Mouse (Mus musculus) adrenal gland, postnatal 10 days (tissue): ENCODE data around the gene Lzts2. TPM values are rescaled to one million over a fixed set of nuclear protein-coding genes. Genes with fewer than 3 reads are reported as not detected.

Experiments used
- DNase-seq: peaks from one replicate; pipeline ENCODE4 v3.0.0; 2021; ENCODE audit warnings: mixed read lengths
- total RNA-seq, 2 experiments: library from RNA; stranded (reverse); gene quantifications; 2 replicates each; pipeline ENCODE4 v1.2.3; 2021

Lzts2 gene
- total RNA-seq, 2 experiments from 2014 or later: 63.1 to 77.8 TPM

DNA sequence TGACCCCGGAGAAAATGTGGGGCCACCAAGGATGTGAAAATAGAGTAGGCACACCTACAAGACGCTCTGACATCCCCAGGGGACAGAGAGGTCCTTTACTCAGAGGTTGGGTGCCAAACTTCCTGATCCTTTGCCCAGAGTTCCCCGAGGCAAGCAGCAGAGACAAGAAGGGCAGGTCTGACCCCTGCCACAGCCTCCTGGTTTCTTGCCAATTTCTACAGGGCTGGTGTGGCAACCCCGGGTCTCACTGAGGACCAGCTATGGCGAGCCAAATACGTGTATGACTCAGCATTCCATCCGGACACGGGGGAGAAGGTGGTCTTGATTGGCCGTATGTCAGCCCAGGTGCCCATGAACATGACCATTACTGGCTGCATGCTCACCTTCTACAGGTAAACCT, 35.3 kb downstream of the Lzts2 start:
- DNase-seq: no peak

DNA sequence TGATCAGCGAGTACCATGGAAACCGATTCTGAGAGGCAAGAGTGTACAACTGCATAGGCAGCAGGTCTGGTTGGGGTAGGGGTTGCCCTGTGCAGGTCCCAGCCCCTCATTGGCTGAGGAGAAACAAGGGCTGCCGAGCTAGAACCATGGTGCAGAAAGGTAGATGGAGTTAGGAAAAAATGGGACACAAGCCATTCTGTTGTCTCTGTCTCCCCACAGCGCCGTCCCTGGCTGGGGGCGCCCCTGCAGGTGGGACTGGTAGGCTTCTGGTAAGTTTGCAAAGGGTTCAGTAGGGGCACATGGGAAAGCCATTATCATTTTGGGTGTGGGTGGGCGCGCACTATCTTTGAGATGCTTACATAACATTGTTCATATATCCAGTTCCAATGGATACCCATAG, 39.2 kb downstream of the Lzts2 start:
- no peak for DNase-seq

DNA sequence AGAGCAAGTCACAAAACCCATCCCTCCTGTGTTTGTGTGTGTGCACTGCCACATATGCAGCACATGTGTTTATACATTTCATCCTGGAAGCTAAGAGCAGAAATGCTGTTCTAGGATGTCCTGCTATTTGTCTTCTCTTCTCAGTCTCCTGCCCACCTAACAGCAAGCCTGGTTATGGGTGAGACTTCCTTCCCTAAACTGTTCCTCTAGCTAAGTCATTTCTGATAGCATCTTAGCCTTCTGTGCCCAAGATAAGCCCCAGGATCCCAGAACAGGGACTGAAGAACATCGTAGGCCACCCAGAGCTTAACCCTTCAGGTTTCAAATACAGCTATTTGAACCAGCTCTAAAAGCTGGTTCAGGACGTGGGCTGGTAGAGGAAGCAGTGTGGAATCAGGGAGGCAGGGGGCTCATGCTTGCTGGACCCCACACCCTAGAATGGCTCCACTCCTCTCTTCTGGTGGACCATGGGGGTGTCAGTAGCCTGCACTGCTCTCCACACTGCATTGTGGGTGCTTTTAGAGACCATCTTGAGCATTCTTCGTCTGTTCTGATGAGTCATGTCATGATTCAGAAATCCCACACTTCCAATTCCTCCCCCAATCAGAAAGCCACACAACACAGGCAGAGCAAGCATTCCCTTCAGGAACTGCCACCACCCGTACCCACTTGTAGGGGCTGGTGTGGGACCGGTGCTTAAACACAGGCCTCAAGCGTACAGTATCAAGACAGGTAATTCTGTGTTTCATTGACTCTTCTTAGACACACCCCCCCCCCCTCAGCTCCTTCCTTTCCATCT, 40.9 kb downstream of the Lzts2 start:
- peak; percentile 33 for DNase-seq

DNA sequence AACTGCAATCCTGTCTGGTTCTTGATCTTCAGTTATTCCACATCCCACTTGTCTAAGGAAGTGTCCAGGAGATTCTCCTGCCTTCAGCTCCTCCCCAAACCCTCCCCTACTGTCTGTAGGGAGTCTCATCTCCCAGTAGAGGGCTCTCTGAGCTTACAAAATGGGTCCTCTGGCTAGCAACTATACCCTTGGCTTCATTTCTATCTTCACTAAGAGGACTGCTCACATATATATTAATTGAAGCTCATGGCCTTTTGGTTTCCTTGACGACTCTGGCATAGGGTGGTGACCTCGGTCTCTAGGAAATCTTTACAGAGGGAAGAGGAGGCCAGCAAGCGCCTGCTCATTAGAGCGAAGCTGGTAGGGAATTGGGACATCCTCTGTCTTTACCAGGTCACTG, 42.1 kb downstream of the Lzts2 start:
- peak; percentile 53 for DNase-seq

DNA sequence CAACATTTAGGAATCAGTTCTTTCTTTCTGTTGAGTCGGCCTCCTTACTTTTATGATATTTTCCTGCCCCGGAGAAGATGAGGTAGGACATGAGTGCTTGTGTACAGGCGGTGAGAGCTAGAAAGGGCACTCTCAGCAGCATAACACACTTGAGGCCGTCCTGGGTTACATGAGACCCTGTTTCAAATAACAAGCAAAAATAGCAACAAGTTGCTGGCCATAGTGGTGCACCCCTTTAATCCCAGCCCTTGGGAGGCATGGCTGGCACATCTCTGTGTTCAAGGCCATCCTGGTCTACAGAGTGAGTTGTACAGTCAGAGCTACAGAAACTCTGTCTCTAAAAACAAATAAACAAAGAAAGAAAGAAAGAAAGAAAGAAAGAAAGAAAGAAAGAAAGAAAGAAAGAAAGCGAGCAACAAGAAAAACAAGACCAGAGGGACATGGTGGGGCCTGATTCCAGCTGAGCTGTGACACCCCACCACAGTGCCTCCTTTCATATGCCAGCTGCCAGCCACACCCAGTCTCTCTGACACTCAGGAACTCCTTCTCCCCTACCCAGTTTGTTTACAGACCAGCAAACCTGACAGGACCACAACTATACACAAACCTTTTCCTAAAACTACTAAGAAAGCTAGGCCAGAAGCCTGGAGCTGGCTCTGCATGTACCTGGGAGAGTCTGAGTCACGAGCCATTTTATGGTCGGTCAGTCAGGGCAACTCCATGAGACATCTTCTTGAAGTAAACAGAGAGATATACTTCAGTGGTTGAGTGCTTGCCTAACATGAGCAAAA, 42.9 kb downstream of the Lzts2 start:
- no peak for DNase-seq

DNA sequence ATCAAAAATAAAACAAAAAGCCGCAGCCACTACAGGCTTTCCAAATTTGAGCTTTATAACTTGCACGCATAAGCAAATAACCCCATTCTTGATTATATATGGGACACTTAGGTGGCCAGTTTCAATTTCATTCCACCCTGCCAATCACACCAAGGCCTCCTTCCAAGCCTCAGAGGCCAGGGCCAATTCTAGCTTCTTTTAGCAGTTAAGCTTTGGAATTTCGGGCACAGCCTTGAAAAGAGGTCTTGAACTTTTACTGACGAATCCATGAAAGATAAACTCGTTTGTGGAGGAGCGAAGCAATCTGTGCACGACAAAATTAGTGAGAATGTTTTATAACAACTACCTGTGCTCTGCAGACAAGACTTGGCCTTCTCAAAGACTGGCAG, 43.5 kb downstream of the Lzts2 start:
- peak; percentile 57 for DNase-seq

DNA sequence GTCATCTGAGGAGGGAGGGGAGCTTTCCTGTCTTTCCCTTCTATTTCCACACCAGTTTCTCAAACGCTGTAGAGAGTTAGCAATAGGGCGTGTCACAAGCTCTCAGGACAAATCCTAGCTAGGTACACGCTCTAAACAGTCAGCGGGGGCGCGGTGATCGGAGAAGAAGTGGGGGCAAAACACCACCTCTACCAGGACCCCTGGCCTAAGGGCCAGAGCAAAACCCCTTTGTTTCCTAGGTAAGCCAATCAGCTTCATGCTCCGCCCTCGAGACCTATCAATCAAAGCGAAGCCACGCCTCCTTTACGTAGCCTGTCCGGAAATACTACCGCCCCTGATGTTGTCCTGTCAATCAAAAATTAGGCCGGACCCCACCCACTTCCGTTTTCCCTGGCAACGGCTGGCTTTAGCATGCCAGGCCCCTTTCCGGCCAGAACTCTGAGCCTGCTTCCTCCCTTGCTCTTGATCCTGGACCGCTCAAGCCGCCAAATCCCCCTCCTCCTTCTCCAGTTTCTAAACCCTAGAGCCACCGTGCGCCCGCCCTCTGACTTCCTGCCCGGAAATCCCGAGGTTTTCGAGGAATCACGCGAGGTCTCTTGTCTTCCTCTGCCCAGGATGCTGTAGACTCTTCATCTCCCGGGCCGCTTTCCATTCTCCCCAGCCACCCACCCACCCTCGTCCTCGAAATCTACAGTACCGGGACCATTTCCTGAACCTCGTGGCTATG, 44.1 kb downstream of the Lzts2 start:
- DNase-seq: peak; percentile 93

DNA sequence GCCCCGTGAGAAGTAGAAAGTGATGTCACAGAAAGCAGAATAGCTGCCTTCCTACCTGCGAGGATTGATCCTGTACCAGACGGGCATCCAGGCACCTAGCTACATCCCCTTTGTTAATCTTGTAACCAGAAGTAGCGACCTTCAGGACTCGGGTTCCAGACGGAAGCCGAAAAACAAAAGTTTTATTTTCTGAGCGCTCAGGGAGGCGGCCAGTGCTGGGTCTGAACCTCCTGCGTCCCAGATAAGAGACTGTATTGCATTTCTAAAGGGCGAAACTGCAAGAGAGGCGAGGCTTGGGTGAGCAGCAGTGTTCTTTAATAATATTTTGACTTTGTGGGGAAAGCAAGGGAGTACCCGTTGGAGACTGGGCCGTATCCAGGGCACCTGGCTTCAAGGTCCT, 44.6 kb downstream of the Lzts2 start:
- DNase-seq: peak; percentile 37

DNA sequence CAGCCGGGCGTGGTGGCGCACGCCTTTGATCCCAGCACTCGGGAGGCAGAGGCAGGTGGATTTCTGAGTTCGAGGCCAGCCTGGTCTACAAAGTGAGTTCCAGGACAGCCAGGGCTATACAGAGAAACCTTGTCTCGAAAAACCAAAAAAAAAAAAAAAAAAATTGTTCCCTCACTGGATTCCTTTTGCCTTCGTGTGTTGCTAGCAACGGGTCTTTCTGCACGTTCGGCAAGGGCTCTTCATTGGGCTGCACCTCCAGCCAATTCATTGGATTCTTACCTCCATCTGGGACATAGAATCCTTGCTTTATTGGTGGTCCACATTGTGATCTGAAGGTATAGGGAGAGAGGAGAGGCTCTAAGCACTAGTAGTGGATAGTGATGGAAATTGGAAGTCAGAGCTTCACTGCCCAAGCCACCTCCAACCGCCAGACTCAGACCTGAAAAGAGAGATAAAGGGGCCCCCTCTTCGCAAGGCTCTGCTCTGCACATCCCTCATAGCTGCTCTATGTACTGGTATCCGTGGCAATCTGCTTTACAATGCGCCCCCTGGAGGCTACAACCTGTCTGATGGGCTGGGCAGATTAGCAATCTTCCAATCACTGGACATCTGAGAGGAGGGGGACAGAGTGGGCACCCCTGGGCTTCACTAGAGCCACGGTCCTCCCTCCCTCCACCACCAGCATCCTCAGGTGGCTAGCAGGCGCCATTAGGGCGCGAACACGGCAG, 49.5 kb downstream of the Lzts2 start:
- DNase-seq: peak; percentile 75

DNA sequence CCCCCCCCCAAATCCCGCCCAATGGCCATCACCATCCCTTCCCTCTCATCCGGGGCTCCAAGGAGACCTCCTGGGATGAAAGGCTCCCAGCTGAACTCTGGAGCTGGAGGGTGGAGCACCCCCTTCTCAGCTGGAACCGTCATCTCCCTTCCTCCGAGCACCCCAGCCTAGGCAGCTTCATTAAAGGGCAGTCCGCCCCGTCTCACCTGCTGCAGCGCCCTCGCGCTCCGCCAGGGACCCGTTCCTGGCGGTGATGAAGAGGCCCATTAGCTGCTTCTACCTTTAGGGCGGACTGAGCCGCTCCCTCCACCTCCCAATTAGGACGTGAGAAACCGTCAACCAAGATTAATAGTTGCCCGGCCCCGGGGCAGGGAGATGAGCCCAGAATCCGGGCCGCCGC, 51.0 kb downstream of the Lzts2 start:
- DNase-seq: no peak

DNA sequence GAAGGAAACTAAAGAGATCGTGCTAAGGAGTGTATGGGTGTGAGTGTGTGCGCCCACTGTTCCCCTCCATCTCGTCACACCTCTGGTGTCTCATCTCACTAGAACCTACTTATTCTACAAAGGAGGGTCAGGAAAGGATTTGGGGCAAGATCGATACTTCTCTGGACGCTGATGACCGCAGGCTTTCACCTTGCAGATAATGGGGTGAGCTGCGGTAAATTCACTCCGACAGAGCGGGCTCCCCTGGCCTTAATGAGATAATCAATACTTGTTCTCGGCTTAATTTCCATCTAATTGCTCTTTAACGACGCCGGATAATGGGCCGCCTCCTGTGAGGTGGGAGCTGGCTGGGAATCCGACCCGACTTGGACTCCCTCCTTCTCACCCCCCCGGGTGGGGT, 53.0 kb downstream of the Lzts2 start:
- DNase-seq: no peak

DNA sequence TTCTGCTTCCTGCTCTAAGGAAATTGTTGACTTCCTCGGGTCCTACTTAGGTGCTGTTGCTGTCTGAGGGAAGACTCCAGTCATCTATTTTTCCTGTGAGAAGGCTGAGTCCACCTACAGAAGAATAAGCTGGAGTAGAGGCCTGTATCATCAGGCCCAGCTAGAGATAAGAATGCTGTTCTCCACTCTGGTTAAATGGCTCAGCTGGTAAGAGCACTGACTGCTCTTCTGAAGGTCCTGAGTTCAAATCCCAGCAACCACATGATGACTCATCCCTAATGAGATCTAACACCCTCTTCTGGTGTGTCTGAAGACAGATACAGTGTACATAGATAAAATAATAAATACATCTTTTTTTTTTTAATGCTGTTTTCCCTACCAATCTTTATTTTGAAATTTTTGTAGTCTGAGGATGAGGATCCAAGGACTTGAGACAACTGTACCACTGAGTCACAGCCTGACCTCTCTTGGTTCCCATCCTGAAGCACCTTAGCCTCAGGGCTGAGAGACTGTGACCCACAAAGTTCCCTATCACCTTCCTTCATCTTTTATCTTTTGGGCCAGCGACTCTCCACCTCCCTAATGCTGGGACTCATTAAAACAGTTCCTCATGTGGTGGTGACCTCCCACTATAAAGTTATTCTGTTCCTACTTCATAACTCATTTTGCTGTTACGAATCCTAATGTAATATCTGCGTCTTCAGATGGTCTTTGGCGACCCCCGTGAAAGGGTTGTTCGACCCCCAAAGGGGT, 53.7 kb downstream of the Lzts2 start:
- DNase-seq: no peak

DNA sequence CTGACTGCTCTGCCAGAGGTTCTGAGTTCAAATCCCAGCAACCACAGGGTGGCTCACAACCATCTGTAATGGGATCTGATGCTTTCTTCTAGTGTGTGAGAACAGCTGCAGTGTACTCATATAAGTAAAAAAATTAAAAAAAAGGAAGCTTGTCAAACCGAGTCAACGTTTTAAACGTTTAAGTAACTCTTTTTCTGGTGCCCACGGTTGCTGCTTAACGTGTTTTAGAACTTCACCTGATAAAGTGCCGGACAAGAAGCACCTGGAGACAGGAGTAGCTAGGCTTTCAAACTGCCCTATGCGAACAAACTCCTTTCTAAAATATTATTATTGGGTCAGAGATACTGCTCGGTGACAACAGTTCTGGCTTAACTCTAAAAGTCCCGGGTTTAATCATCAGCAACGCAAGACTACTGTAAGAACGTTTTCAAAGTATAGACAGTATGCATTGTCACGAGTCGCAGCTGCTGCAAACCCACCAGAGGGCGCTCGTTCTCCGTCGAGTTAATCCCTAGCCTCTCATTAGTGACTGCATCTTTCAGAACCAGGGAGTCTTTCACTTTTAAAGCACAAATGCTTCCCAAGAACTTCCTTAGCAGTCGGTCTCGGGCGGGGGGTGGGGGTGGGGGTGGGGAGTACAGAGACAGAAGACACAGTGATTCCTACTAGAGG, 59.8 kb downstream of the Lzts2 start:
- DNase-seq: peak; percentile 92

DNA sequence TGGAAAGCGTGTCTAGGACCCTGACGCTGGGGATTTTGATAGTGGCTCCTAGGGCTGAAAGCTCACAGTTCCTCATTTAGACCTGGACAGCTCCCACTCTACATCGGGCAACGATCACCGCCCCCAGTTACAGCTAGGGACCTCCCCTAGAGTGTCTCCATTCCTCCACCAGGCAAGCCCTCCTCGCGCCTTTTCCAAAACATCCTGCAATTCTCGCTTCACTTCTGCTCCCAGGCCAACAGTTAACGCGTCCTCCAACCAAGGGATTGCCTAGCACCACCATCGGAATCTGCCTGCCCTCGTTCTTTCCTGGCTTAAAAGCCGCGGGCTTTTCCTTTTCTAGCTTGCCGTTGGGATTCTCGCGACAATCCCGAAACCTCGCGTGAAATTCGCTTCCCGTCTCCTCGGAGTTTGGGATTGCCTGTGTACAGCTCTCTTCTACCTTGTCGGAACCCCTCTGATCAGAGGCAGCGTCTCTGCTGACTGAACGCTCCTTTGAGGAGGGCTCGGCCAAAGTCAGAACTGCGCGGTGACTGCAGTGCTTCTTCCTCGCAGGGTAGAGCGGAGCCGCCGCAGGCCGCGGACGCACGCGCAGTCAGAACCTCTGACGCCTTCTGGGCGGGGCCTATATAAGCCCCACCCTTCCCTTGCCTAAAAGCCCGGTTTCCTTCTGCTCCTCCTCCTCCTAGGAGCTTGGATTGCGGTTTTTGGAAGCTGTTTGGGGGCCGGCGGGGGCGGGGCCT, 60.5 kb downstream of the Lzts2 start, which contains the start of gene Kazald1:
Gene Kazald1, plus strand, starts transcription at position 662 of the 743 bp plus-strand sequence.
- DNase-seq: peak; percentile 97

DNA sequence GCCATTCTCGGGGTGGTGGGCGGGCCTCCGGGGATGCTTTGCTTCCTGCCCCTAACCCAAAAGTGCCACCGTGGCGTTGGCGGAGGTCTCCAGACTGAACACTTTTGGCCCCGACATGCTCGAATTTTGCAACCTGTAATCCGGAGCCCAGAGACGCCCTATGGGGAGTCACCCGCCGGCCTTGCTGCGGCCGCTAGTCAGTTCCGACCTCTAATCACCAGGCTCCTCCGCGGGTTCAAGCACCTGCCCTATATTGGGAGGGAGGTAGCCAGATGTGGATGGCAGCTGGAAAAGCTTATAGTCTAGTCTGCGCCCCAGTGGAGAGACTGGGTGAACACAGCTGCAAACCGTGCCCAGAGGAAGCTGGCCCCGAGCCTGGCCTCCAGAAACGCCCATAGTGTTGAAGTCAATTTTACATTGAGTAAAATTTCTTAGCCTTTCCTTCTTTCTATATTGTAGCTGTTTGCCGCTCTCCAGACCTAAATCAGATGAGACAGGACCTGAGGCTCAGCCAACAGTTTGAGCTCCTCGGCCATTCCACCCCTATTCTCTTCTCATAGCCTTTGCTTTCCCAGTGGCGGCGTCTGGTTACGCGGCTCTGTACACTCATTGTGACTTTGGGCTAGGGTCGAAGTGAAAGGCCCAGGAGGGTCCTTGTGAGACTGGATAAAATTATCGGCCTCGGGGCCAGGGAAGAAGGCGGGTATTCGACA, 61.3 kb downstream of the Lzts2 start:
- DNase-seq: peak; percentile 26

DNA sequence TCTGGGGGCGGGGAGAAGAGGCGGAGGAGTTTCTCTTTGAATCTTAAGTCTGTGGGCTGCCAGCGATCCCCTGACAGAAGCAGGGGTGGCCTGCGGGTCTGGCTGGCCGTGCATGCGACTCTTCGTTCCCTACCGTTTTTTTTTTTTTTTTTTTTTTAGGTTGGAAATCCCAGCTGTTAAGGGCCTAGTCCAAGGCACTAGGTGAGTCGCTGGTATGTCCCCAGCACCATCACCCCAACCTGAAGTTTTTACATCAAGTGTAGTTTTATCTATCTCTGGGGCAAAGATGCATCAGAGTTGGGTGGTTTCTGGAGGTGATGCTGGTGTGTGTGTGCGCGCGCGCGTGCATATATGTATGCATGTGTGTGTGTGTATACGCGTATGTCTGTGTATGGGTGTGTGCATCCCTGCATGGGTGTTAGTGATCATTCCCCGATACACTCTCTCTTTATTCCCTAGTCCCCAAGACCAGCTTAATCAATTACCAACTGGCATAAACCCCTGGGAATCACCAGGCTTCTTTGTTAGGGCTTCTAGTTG, 61.9 kb downstream of the Lzts2 start:
- no peak for DNase-seq
